Mouse (Mus musculus): Measurements from ENCODE around the gene Galnt6.

GRCm38 (mm10) chr15:100667420-100667819 is 61.8 kb downstream of the Galnt6 start:
- TF ChIP-seq CTCF (IDR thresholded peaks at IDR 0.05; ENCODE audit: low read depth): no peak
- no peak for TF ChIP-seq EP300 (IDR thresholded peaks at IDR 0.05; ENCODE audit: low read depth)

Data from liver, postnatal 0 days (tissue).